Mouse (Mus musculus) G1E (cell line): ENCODE data around the gene Arrb2. TPM values are rescaled to one million over a fixed set of nuclear protein-coding genes. Genes with fewer than 3 reads are reported as not detected.
A peak's percentile ranks its signal among the peaks of the same experiment; 100 is the strongest.
"Not testable (repeated sequence)": the region's sequence is repeated elsewhere in the genome, so short reads cannot be mapped to it uniquely, and the experiment has no call there.

ENCODE experiments used
- ATAC-seq: 2 replicates; pipeline ENCODE4 v1.8.0; 2016; ENCODE audit warnings: mild to moderate bottlenecking; ENCODE audit not compliant: insufficient number of reproducible peaks, poor library complexity, low FRiP score, severe bottlenecking; ENCODE audit errors: extremely low read depth
- DNase-seq: peaks from one replicate; pipeline ENCODE4 v3.0.0; 2012; ENCODE audit warnings: low spot score
- H3K27me3 ChIP-seq: 2 replicates; pipeline ENCODE4 v1.6.1; 2012; ENCODE audit warnings: mild to moderate bottlenecking, low read length, inconsistent platforms; ENCODE audit not compliant: insufficient read depth
- H3K36me3 ChIP-seq: replicated peaks from 2 replicates; pipeline ENCODE3; 2012; ENCODE audit warnings: mild to moderate bottlenecking, inconsistent platforms
- H3K4me1 ChIP-seq: 2 replicates; pipeline ENCODE4 v1.6.1; 2012; ENCODE audit warnings: low read depth, low read length, inconsistent platforms, mixed read lengths; ENCODE audit not compliant: insufficient read depth
- H3K4me3 ChIP-seq: 2 replicates; pipeline ENCODE4 v1.5.1; 2012; ENCODE audit warnings: low read depth, mild to moderate bottlenecking, inconsistent platforms, low read length, moderate library complexity, mixed read lengths
- H3K9me3 ChIP-seq: replicated peaks from 2 replicates; pipeline ENCODE4 v1.6.1; 2012; ENCODE audit warnings: inconsistent platforms
- CTCF ChIP-seq: IDR thresholded peaks from 2 replicates; pipeline ENCODE4 v1.5.1; 2012; ENCODE audit warnings: low read depth, low read length, inconsistent platforms, mixed read lengths
- GATA1 ChIP-seq: IDR thresholded peaks from 2 replicates; pipeline ENCODE4 v1.6.1; 2012; ENCODE audit warnings: borderline replicate concordance, low read length, inconsistent platforms, mixed read lengths
- GATA2 ChIP-seq: IDR thresholded peaks from 2 replicates; pipeline ENCODE4 v1.6.1; 2012; ENCODE audit warnings: low read depth, low read length, inconsistent platforms, borderline replicate concordance
- POLR2AphosphoS5 ChIP-seq: IDR thresholded peaks from 2 replicates; pipeline ENCODE4 v1.6.1; 2012; ENCODE audit warnings: low read depth, low read length, inconsistent platforms; ENCODE audit not compliant: insufficient replicate concordance
- TAL1 ChIP-seq: conservative IDR thresholded peaks from 2 replicates; pipeline ENCODE4 v1.6.1; 2012; ENCODE audit warnings: low read depth, low read length, inconsistent platforms, mixed read lengths
- polyA plus RNA-seq: library from polyadenylated mRNA; stranded (reverse); fragments of >175 nt; gene quantifications from 2 replicates; pipeline ENCODE4 v1.2.3, GENCODE M21; 2012
- total RNA-seq, 2 experiments: library from RNA; stranded (forward) in 1 of 2; stranded (reverse) in 1 of 2; fragments of 200-1000 nt in 1 of 2; fragments of >200 nt in 1 of 2; fragmentation: Nextera tagmentation in 1 of 2; gene quantifications; 2 replicates each; pipeline ENCODE4 v1.2.3; 2014 to 2017

Arrb2 gene
- total and polyA plus RNA-seq, 3 experiments: 69.3 to 349 (median 97.1) TPM

- no peak for TF ChIP-seq GATA2
- no peak for TF ChIP-seq CTCF
- no peak for TF ChIP-seq GATA1
- no peak for TF ChIP-seq POLR2AphosphoS5
- TF ChIP-seq TAL1: no peak
- Histone ChIP-seq H3K9me3 (no peaks in the 10 kb centered on the region), H3K27me3 (no peaks in the 10 kb centered on the region), H3K36me3 (peaks cover 35% of the 10 kb centered on the region), H3K4me3 (peak overlapping the region; percentile 96), H3K4me1 (peaks cover 29% of the 10 kb centered on the region)
- DNase-seq (no peak), ATAC-seq (no peak)
These were observed 22.2 kb upstream of the Arrb2 start for GRCm38 (mm10) chr11:70410297-70410643.

GRCm38 (mm10) chr11:70412591-70412990, 19.8 kb upstream of the Arrb2 start:
- ATAC-seq: no peak
- peaks cover 21% of the 10 kb centered on the region for H3K4me1 ChIP-seq
- no peak for TF ChIP-seq CTCF
- no peak for TF ChIP-seq GATA2
- no peak for TF ChIP-seq POLR2AphosphoS5
- TF ChIP-seq GATA1: no peak
- TF ChIP-seq TAL1: no peak

GRCm38 (mm10) chr11:70413961-70414360, 18.5 kb upstream of the Arrb2 start:
- DNase-seq (no peak), ATAC-seq (no peak)

More at GRCm38 (mm10) chr11:70412591-70412990, 19.8 kb upstream of the Arrb2 start:
- DNase-seq: no peak
- H3K27me3 ChIP-seq: peaks cover 7% of the 10 kb centered on the region
- H3K4me3 ChIP-seq: no peak overlapping the region
- H3K36me3 ChIP-seq: peaks cover 11% of the 10 kb centered on the region
- no peaks in the 10 kb centered on the region for H3K9me3 ChIP-seq

GRCm38 (mm10) chr11:70418199-70418598, 14.2 kb upstream of the Arrb2 start:
- Histone ChIP-seq H3K4me3 (no peak overlapping the region), H3K27me3 (peaks cover 19% of the 10 kb centered on the region), H3K36me3 (no peaks in the 10 kb centered on the region), H3K9me3 (no peaks in the 10 kb centered on the region), H3K4me1 (no peaks in the 10 kb centered on the region)
- ATAC-seq: no peak
- TF ChIP-seq POLR2AphosphoS5: no peak
- no peak for TF ChIP-seq TAL1
- no peak for TF ChIP-seq GATA2
- TF ChIP-seq CTCF: no peak
- no peak for TF ChIP-seq GATA1
- no peak for DNase-seq

More at GRCm38 (mm10) chr11:70413961-70414360, 18.5 kb upstream of the Arrb2 start:
- peaks cover 10% of the 10 kb centered on the region for H3K27me3 ChIP-seq
- no peaks in the 10 kb centered on the region for H3K9me3 ChIP-seq
- no peak for TF ChIP-seq TAL1
- TF ChIP-seq GATA1: no peak
- peak; percentile 90 for TF ChIP-seq CTCF
- TF ChIP-seq POLR2AphosphoS5: no peak
- no peaks in the 10 kb centered on the region for H3K36me3 ChIP-seq
- peaks cover 9% of the 10 kb centered on the region for H3K4me1 ChIP-seq
- H3K4me3 ChIP-seq: no peak overlapping the region

- Histone ChIP-seq H3K27me3 (peaks cover 19% of the 10 kb centered on the region), H3K4me3 (no peak overlapping the region), H3K36me3 (no peaks in the 10 kb centered on the region), H3K9me3 (no peaks in the 10 kb centered on the region), H3K4me1 (no peaks in the 10 kb centered on the region)
- no peak for TF ChIP-seq CTCF
- no peak for TF ChIP-seq GATA2
- no peak for TF ChIP-seq TAL1
- TF ChIP-seq POLR2AphosphoS5: no peak
- DNase-seq: no peak
- no peak for ATAC-seq
These were observed 12.9 kb upstream of the Arrb2 start for GRCm38 (mm10) chr11:70419486-70419885.

- not testable (repeated sequence) for DNase-seq, H3K4me1 ChIP-seq, ATAC-seq, H3K4me3 ChIP-seq, H3K36me3 ChIP-seq, H3K9me3 ChIP-seq
- peaks cover 18% of the 10 kb centered on the region for H3K27me3 ChIP-seq
These were observed 5.8 kb upstream of the Arrb2 start for GRCm38 (mm10) chr11:70426598-70426997.

- Histone ChIP-seq H3K9me3 (no peaks in the 10 kb centered on the region), H3K36me3 (peaks cover 30% of the 10 kb centered on the region), H3K4me3 (peak overlapping the region; percentile 79; the same call in 1 of the 2 replicates), H3K4me1 (peaks cover 48% of the 10 kb centered on the region), H3K27me3 (peaks cover 8% of the 10 kb centered on the region)
- DNase-seq: no peak
- no peak for ATAC-seq
- TF ChIP-seq GATA1: no peak
- TF ChIP-seq CTCF: no peak
- no peak for TF ChIP-seq TAL1
- no peak for TF ChIP-seq GATA2
- TF ChIP-seq POLR2AphosphoS5: no peak
These were observed 861 bp upstream of the Arrb2 start for GRCm38 (mm10) chr11:70431574-70431973.
